Mouse (Mus musculus) right cerebral cortex, postnatal 14 days (tissue): ENCODE measurements around the gene Atp8b2.

Experiments
- DNase-seq: peaks from one replicate; pipeline ENCODE4 v3.0.0; 2022

Atp8b2 gene

GRCm38 (mm10) chr3:89898870-89899510 lies 64.3 kb downstream of the Atp8b2 start:
- no peak for DNase-seq

- no peak for DNase-seq
Observed at GRCm38 (mm10) chr3:89898011-89898410, 65.3 kb downstream of the Atp8b2 start.

- DNase-seq: no peak
Observed at GRCm38 (mm10) chr3:89897204-89897796, 66.0 kb downstream of the Atp8b2 start.

GRCm38 (mm10) chr3:89896571-89896970 lies 66.7 kb downstream of the Atp8b2 start:
- DNase-seq: no peak

DNA sequence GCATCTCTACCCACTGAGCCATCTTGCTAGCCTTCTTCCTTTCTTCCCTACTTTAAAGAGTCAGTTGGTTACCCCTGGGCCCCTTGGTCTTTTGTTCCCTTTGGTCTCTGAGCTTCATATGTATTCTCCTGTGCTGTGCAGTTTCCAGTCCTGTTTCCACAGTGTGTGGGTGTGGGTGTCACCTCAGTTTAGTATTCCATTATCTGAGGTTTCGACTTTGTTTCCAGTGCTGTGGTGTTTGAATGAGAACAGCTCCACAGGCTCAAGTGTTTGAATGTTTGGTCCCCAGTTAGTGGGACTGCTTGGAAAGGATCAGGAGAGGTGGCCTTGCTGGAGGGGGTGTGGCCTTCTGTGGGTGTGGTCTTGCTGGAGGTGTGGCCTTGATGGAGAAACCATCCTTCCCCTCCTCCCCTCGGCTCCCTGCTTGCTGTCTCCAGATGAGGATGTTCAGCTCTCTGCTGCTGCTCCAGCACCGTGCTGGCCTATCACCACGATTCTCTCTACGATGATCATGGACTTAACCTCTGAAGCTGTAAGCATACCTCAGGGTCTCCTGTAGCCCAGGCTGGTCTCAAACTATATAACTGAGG lies 70.7 kb downstream of the Atp8b2 start:
- DNase-seq: no peak

GRCm38 (mm10) chr3:89891696-89892095 lies 71.6 kb downstream of the Atp8b2 start:
- DNase-seq: no peak

DNA sequence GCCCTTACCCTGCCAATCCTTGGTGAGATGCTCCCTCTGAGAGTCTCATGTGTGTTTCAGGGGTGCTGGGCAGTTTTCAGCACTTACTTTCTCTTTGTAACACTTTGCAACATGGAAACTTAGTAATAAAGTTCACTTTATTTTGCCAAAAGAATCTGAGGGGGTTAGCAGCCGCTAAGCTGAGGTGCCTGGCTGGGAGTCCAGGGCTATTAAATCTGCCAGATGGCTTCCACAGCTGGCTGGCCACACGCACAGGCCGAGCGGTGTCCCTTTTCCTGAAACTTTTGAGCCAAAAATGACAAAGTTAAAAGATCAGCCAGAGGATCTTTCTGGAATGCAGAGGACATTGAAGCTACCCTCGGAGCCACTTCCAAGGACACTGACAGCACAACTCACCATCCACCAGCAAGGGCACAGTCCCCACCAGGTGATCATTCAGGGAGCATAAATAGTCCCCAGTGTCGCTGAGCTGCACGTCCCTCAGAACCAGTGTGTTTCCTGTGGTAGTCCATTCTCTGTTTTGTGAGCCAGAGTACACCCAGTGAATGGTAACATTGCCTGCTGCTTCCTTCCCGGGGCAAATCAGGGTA lies 73.4 kb downstream of the Atp8b2 start:
- DNase-seq: no peak
